Mouse (Mus musculus) hindbrain, embryonic 14.5 days (tissue): ENCODE results near the gene H3f3a. TPM values are rescaled to one million over a fixed set of nuclear protein-coding genes. Genes with fewer than 3 reads are reported as not detected.
"Not testable (repeated sequence)": the region's sequence is repeated elsewhere in the genome, so short reads cannot be mapped to it uniquely, and the experiment has no call there.

Experiments
- ATAC-seq: fragments of 200-750 bp; cut with Nextera tagmentation; 2 replicates; pipeline ENCODE4 v1.8.0; 2017; ENCODE audit warnings: moderate number of reproducible peaks, mild to moderate bottlenecking, moderate TSS enrichment, moderate library complexity; ENCODE audit not compliant: low FRiP score
- DNase-seq: peaks from one replicate; pipeline ENCODE4 v3.0.0-alpha.2; 2015; ENCODE audit warnings: low spot score
- H3K27ac ChIP-seq: fragments of 300-500 bp; sonication (generic); 2 replicates; pipeline ENCODE4 v1.5.1; 2014; ENCODE audit warnings: mild to moderate bottlenecking, moderate library complexity
- H3K27me3 ChIP-seq: fragments of 300-500 bp; sonication (generic); 2 replicates; pipeline ENCODE4 v1.6.1; 2014; ENCODE audit warnings: mild to moderate bottlenecking, low read length, mixed read lengths; ENCODE audit not compliant: control insufficient read depth, insufficient read depth
- H3K36me3 ChIP-seq: fragments of 300-500 bp; sonication (generic); replicated peaks from 2 replicates; pipeline ENCODE4 v1.6.1; 2014; ENCODE audit not compliant: control insufficient read depth, insufficient read depth
- H3K4me1 ChIP-seq: fragments of 300-500 bp; sonication (generic); replicated peaks from 2 replicates; pipeline ENCODE4 v1.6.1; 2014; ENCODE audit warnings: antibody characterized with exemption, low read length, mixed read lengths; ENCODE audit not compliant: control insufficient read depth, insufficient read depth
- H3K4me2 ChIP-seq: fragments of 300-500 bp; sonication (generic); replicated peaks from 2 replicates; pipeline ENCODE4 v1.6.1; 2014; ENCODE audit warnings: mild to moderate bottlenecking, moderate library complexity
- H3K4me3 ChIP-seq: fragments of 300-500 bp; sonication (generic); replicated peaks from 2 replicates; pipeline ENCODE4 v1.5.1; 2014; ENCODE audit warnings: mild to moderate bottlenecking, low read length
- H3K9ac ChIP-seq: fragments of 300-500 bp; sonication (generic); 2 replicates; pipeline ENCODE4 v1.6.1; 2014
- H3K9me3 ChIP-seq: fragments of 300-500 bp; sonication (generic); 2 replicates; pipeline ENCODE4 v1.6.1; 2016; ENCODE audit warnings: low read length; ENCODE audit not compliant: control insufficient read depth
- WGBS: fragments of 180-500 bp; shearing (Covaris S2); extraction: QIAGEN DNeasy Blood & Tissue Kit; methylation state at CpG from one replicate; pipeline ENCODE4 v1.1.7; 2014; 5-methylcytosine and 5-hydroxymethylcytosine counted together
- polyA plus RNA-seq: library from polyadenylated mRNA; unstranded; fragments of >200 nt; fragmentation: Nextera tagmentation; extraction: Ambion mirVana; gene quantifications from 2 replicates; pipeline ENCODE4 v1.2.1, GENCODE M21; 2014

H3f3a gene
- polyA plus RNA-seq, 1 experiment from 2014 or later: 2,951 TPM

DNA sequence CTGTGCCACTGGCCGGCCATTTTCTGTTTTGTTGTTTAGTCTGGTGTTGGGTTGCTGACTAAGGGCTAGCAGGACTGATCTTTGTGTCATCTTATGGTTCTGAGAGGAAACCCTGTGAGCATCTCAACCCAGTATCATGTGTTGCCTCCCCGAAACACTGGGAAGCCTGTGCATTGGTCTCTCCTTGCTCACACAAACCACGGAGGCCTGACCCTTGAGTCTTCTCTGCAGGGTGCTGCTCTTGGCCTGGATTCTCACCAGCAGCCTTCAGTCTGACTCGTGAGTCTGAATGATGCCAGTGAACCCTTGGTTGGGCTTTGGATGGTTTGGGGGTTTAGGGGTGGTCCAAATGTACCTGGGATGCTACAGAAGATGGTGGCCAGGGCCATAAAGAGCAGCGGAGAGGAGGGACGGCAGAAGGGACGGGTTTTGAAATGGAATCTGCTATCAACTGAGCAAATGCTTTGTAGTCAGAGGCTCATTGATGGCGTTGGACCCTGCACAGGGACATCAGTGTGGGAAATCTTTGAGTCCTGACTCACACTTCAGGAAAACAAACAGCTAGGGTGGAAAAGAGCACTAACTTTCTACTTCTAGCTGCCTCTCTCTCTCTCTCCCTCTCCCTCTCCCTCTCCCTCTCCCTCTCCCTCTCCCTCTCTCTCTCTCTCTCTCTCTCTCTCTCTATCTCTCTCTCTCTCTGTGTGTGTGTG lies 25.6 kb upstream of the H3f3a start:
- 70% methylated on average over 8 of the region's 8 CpGs for WGBS
- no peak for DNase-seq

DNA sequence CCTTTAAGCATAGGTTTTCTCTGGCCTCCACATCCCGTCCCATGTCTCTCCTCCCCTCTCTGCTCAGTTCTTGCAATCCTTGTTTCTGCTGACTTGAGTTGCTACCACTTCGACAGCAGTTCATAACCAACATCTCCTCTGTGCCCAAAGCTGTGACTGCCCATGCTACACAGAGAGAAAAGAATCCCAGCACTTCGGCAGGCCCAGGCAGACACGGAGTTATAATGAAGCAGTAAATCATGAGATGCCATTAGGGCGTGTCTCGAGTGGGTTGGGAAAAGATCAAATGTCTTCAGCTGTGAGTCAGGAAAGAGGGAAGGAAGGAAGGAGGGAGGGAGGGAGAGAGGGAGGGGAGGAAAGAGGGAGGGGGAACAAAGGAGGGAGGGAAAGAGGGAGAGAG lies 24.3 kb upstream of the H3f3a start:
- DNase-seq: no peak
- H3K4me2 ChIP-seq: no peak overlapping the region
- no peak overlapping the region for H3K27ac ChIP-seq
- 52% methylated on average over 6 of the region's 6 CpGs for WGBS
- no peak overlapping the region for H3K9ac ChIP-seq
- no peaks in the 10 kb centered on the region for H3K4me1 ChIP-seq
- H3K36me3 ChIP-seq: no peaks in the 10 kb centered on the region
- H3K9me3 ChIP-seq: no peaks in the 10 kb centered on the region
- no peak for ATAC-seq
- H3K4me3 ChIP-seq: no peak overlapping the region
- no peaks in the 10 kb centered on the region for H3K27me3 ChIP-seq

More for the DNA sequence above, 25.6 kb upstream of the H3f3a start:
- no peak for ATAC-seq
- Histone ChIP-seq H3K27ac (no peak overlapping the region), H3K4me1 (no peaks in the 10 kb centered on the region), H3K36me3 (no peaks in the 10 kb centered on the region), H3K27me3 (no peaks in the 10 kb centered on the region), H3K9me3 (no peaks in the 10 kb centered on the region), H3K9ac (no peak overlapping the region), H3K4me2 (no peak overlapping the region), H3K4me3 (no peak overlapping the region)

DNA sequence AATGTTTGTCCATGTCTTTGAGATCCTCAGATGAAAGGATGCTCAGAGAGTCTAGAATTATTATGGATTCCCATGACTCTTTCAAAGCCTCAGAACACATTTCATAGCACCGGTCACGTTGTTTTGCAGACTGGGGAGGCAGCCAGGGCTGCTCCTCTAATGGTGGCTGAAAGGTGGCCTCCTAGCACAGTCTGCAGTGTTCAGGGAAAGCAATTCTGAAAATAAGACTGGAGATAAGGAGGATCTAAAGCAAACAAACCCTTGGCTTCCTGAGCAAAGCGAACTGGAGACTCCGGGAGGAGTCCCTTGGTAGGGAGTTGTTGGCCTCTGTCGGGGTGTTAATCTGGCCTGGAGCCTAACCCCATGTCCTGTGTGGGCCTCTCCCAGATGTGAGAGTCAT lies 23.4 kb upstream of the H3f3a start:
- WGBS: 88% methylated on average over 5 of the region's 5 CpGs
- Histone ChIP-seq H3K27me3 (no peaks in the 10 kb centered on the region), H3K4me2 (no peak overlapping the region), H3K4me3 (no peak overlapping the region), H3K4me1 (no peaks in the 10 kb centered on the region), H3K36me3 (no peaks in the 10 kb centered on the region), H3K9me3 (no peaks in the 10 kb centered on the region), H3K9ac (no peak overlapping the region), H3K27ac (no peak overlapping the region)
- ATAC-seq (no peak), DNase-seq (no peak)

DNA sequence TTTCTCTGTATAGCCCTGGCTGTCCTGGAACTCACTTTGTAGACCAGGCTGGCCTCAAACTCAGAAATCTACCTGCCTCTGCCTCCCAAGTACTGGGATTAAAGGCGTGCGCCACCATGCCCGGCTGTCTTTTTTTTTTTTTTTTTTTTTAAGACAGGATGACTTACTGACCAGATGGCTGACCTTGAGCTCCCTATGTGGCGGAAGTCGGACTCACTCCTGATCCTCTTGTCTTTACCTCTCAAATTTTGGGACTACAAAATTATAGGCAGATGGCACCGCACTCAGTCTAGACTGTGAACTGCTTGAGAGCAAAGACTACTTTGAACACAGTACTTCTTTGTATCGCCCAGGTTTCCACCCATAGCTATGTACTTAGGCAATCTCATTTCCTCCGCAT lies 22.7 kb upstream of the H3f3a start:
- DNase-seq, H3K27me3 ChIP-seq, H3K4me1 ChIP-seq, H3K9me3 ChIP-seq, H3K4me2 ChIP-seq, ATAC-seq, H3K36me3 ChIP-seq, H3K9ac ChIP-seq, H3K27ac ChIP-seq, H3K4me3 ChIP-seq: not testable (repeated sequence)
- WGBS: 90% methylated on average over 8 of the region's 8 CpGs

DNA sequence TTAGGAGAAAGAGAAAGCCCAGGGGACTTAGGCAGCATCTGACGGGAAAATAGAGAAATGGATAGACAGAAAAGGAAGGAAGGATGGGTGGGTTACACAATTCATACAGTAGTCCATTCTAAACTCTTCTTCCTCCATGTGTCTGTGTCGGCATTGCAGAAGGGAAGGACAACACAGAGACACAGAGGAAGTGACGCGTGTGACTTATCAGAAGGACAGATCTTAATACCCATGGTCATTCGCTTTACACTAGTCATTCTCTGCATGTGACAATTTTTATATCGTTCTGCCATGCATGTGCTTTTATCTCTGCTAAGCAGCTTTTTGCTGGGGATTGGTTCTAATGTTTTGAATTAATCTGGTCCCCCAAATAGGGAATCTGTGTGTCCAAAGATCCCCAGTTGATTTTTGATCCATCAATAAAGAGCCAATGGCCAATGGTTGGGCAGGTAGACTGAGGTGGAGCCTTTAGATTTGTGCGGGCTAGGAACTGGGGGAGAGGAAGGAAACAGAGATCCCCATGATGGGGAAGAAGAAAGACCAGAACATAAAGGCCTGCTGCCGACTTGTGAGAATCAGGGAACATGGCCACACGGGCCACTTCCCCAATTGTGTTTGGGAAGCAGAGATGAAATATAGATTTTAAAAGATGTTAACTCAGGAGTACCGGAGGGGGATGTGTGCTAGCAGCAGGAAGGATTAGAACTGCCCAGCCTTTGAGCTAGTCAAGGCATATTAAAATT lies 21.7 kb upstream of the H3f3a start:
- no peaks in the 10 kb centered on the region for H3K9me3 ChIP-seq
- no peaks in the 10 kb centered on the region for H3K36me3 ChIP-seq
- no peak for DNase-seq
- no peak for ATAC-seq
- no peaks in the 10 kb centered on the region for H3K27me3 ChIP-seq
- H3K4me3 ChIP-seq: no peak overlapping the region
- 84% methylated on average over 10 of the region's 10 CpGs for WGBS
- no peak overlapping the region for H3K27ac ChIP-seq
- H3K9ac ChIP-seq: no peak overlapping the region
- H3K4me2 ChIP-seq: no peak overlapping the region
- no peaks in the 10 kb centered on the region for H3K4me1 ChIP-seq

DNA sequence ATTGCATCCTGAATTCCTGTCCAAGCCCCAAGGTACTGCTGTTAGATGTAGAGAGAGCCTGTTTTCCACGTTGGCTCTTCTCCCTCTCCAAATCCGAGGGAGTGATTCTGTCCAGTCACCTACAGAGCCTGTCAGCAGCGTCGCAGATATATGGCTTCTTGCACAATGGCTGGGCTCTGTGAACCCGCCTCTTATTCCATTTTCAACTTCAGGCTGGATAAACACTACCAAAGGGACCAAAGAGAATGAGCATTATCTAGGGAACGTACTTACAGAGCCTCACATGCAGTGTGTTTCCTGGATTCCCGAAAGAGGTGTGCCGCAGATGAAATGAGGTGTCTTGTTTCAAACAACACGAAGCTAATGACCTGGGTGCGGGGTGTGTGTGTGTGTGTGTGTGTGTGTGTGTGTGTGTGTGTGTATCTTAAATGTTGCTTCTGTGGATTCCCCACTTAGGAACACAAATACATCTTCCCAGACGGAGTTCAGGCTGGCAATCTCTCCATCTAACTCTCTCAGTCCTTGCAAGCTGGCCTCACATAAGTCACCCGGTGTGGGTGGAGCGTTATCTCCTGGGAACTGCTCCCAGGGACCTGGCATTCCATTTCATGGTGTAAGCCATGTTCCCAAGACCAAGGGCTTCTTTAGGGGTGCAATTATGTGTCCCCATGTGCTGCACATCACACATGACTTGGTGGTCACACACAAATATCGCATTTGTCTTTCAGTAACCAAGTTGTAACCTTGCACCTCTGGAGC lies 17.0 kb upstream of the H3f3a start:
- no peaks in the 10 kb centered on the region for H3K36me3 ChIP-seq
- no peak overlapping the region for H3K4me2 ChIP-seq
- no peaks in the 10 kb centered on the region for H3K27me3 ChIP-seq
- 69% methylated on average over 14 of the region's 14 CpGs for WGBS
- DNase-seq: no peak
- H3K4me1 ChIP-seq: no peaks in the 10 kb centered on the region
- no peak overlapping the region for H3K4me3 ChIP-seq
- no peak overlapping the region for H3K27ac ChIP-seq
- no peak overlapping the region for H3K9ac ChIP-seq
- H3K9me3 ChIP-seq: no peaks in the 10 kb centered on the region
- ATAC-seq: no peak

- Histone ChIP-seq H3K27ac (no peak overlapping the region), H3K9me3 (no peaks in the 10 kb centered on the region), H3K4me3 (no peak overlapping the region), H3K4me1 (no peaks in the 10 kb centered on the region), H3K9ac (no peak overlapping the region), H3K27me3 (no peaks in the 10 kb centered on the region), H3K4me2 (no peak overlapping the region), H3K36me3 (no peaks in the 10 kb centered on the region)
- WGBS: 92% methylated on average over 11 of the region's 11 CpGs
- DNase-seq: no peak
- ATAC-seq: no peak
These were observed 16.4 kb upstream of the H3f3a start for GRCm38 (mm10) chr1:180830175-180830574.

GRCm38 (mm10) chr1:180829775-180830174 lies 16.0 kb upstream of the H3f3a start:
- 93% methylated on average over 11 of the region's 11 CpGs for WGBS
- no peak for ATAC-seq

DNA sequence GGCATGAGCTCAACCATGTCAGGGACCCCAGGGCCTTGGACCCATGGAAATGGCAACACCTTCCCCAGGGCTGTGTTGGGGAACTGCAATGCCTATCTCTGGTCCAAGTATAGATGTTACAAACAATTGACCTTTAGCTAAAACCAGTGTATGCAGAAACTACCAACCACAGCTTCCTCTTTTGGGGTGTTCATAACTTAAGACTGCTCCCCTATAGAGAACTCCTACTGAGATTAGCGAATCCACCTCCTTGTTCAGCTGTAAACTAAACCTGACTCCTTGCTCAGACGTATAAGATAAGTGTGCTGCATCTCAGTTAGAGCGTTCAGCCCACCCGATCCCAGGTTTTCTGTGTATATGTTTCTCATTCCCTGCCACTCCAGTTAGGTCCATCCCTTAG lies 12.9 kb upstream of the H3f3a start:
- DNase-seq: no peak
- no peaks in the 10 kb centered on the region for H3K27me3 ChIP-seq
- no peaks in the 10 kb centered on the region for H3K9me3 ChIP-seq
- no peaks in the 10 kb centered on the region for H3K36me3 ChIP-seq
- ATAC-seq: no peak
- no peak overlapping the region for H3K4me2 ChIP-seq
- H3K27ac ChIP-seq: no peak overlapping the region
- H3K9ac ChIP-seq: no peak overlapping the region
- no peaks in the 10 kb centered on the region for H3K4me1 ChIP-seq
- no peak overlapping the region for H3K4me3 ChIP-seq
- 89% methylated on average over 4 of the region's 4 CpGs for WGBS

More at GRCm38 (mm10) chr1:180829775-180830174, 16.0 kb upstream of the H3f3a start:
- no peak for DNase-seq
- Histone ChIP-seq H3K27ac (no peak overlapping the region), H3K36me3 (no peaks in the 10 kb centered on the region), H3K27me3 (no peaks in the 10 kb centered on the region), H3K9me3 (no peaks in the 10 kb centered on the region), H3K4me3 (no peak overlapping the region), H3K9ac (no peak overlapping the region), H3K4me2 (no peak overlapping the region), H3K4me1 (no peaks in the 10 kb centered on the region)
